Mouse (Mus musculus) cerebellum, postnatal 14 days (tissue): Measurements from ENCODE around the gene Chad.
A peak's percentile ranks its signal among the peaks of the same experiment; 100 is the strongest.

ENCODE experiments used
- DNase-seq, 2 experiments: peaks; one replicate each; pipeline ENCODE4 v3.0.0; 2021; ENCODE audit warnings: mixed read lengths in 2 of 2

Chad gene

GRCm38 (mm10) chr11:94566534-94566933 is 1.7 kb downstream of the Chad start:
- no peak for DNase-seq

GRCm38 (mm10) chr11:94567326-94567725 is 2.5 kb downstream of the Chad start:
- no peak for DNase-seq

GRCm38 (mm10) chr11:94570612-94571011 is 5.8 kb downstream of the Chad start:
- DNase-seq, result no peak

- no peak for DNase-seq
Measured at GRCm38 (mm10) chr11:94571850-94572249, 7.0 kb downstream of the Chad start.

- DNase-seq, result no peak
Measured at GRCm38 (mm10) chr11:94574560-94574959, 9.7 kb downstream of the Chad start.

- no peak for DNase-seq
Measured at GRCm38 (mm10) chr11:94575036-94575435, 10.2 kb downstream of the Chad start.

- peak; percentile 72 to 82 for DNase-seq
Measured at GRCm38 (mm10) chr11:94576361-94576760, 11.5 kb downstream of the Chad start.

- DNase-seq, result no peak
Measured at GRCm38 (mm10) chr11:94580111-94580740, 15.4 kb downstream of the Chad start.

GRCm38 (mm10) chr11:94585091-94585490 is 20.2 kb downstream of the Chad start:
- no peak for DNase-seq

- no peak for DNase-seq
Measured at GRCm38 (mm10) chr11:94587511-94587910, 22.7 kb downstream of the Chad start.

- no peak for DNase-seq
Measured at GRCm38 (mm10) chr11:94596311-94596852, 31.5 kb downstream of the Chad start.

GRCm38 (mm10) chr11:94597319-94597718 is 32.5 kb downstream of the Chad start:
- DNase-seq, result peak; percentile 37 to 57

GRCm38 (mm10) chr11:94598437-94599120 is 33.7 kb downstream of the Chad start:
- DNase-seq, result no peak

- no peak for DNase-seq
Measured at GRCm38 (mm10) chr11:94600447-94600846, 35.6 kb downstream of the Chad start.

- DNase-seq, result peak; percentile 41 to 51
Measured at GRCm38 (mm10) chr11:94601321-94602281, 36.8 kb downstream of the Chad start, which contains the start of gene Acsf2. Gene Acsf2 (minus strand): TSS chr11:94601871.

GRCm38 (mm10) chr11:94602356-94602955 is 37.6 kb downstream of the Chad start:
- DNase-seq, result no peak

GRCm38 (mm10) chr11:94610744-94611740 is 46.2 kb downstream of the Chad start:
- no peak for DNase-seq

- DNase-seq, result no peak
Measured at GRCm38 (mm10) chr11:94614603-94615002, 49.8 kb downstream of the Chad start.

- no peak for DNase-seq
Measured at GRCm38 (mm10) chr11:94615494-94615893, 50.6 kb downstream of the Chad start.

- DNase-seq, result no peak
Measured at GRCm38 (mm10) chr11:94617646-94618045, 52.8 kb downstream of the Chad start.
